Mouse (Mus musculus): ENCODE measurements around the gene Wdfy1.

Wdfy1 gene

DNA sequence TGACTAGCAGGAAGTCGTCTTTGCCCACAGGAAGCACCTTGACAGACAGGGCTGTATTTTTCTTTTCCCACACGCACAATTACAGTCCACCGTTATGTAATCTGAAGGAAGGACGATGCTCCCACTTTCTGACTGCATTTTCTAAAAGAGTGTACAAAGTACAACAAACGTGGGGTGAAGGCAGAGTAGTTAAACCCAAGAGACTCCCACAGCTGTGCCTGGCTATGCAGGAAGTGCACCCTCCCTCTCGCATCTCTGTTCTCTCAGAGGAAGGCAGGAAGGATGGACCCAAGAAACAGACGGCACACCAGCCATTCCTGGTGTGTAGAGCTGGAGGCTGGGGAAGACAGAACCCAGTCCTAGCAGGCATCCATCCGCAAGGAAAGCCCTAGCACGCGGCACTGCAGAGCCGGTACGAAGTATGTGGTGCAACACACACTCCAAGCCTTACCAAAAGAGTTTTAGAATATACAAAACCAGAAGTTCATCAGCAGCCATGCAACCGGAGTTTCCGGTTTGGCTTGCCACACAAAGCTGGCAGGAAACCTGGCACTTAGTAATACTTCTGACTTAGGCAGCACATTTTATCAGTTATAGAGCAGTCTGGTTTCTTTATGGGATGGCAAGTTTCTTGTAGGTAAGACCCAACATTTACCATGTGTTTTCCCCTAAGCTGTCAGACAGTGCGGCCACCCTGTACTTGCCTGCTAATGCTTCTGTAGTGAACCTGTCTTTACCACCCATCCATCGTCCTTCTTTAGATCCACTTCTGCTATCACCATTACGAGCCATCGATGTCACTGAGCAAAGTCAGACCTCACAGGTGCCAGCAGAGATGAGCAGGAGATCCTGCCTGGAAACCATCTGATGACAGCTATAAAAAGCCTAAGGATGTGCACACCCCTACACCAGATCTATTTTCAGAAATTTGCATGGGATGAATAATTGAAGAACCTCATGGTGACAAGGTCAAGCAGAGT is 64.5 kb downstream of the Wdfy1 start:
- DNase-seq (ENCODE audit: low read depth, low spot score), result no peak

GRCm38 (mm10) chr1:79710678-79711077 is 65.3 kb downstream of the Wdfy1 start:
- DNase-seq (ENCODE audit: low read depth, low spot score), result no peak

- no peak for DNase-seq (ENCODE audit: low read depth, low spot score)
Measured at GRCm38 (mm10) chr1:79710216-79710615, 65.7 kb downstream of the Wdfy1 start.

GRCm38 (mm10) chr1:79707383-79707782 is 68.6 kb downstream of the Wdfy1 start:
- no peak for DNase-seq (ENCODE audit: low read depth, low spot score)

GRCm38 (mm10) chr1:79706707-79707106 is 69.2 kb downstream of the Wdfy1 start:
- no peak for DNase-seq (ENCODE audit: low read depth, low spot score)

GRCm38 (mm10) chr1:79704672-79705071 is 71.3 kb downstream of the Wdfy1 start:
- no peak for DNase-seq (ENCODE audit: low read depth, low spot score)

DNA sequence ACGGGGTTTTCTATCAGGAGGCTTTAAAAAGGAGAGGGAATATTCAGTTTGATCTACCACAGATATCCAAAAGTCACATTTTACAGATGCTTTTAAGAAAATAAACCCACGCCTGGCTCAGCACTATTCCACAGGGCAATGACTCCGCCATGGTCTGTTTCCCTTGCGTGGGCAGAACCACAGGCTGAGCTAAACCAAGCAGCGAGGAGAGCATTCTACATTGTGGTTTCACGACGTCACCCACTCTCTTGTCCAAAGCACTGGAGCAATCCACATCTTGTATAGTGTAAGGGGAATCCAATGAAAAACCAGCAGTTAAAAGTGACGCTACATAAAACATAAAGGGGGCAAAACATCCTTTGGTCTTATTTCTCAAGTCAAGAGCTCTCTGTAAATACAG is 72.4 kb downstream of the Wdfy1 start:
- DNase-seq (ENCODE audit: low read depth, low spot score), result no peak

GRCm38 (mm10) chr1:79698506-79698905 is 77.4 kb downstream of the Wdfy1 start:
- no peak for DNase-seq (ENCODE audit: low read depth, low spot score)

- DNase-seq (ENCODE audit: low read depth, low spot score), result no peak
Measured at GRCm38 (mm10) chr1:79697382-79697781, 78.6 kb downstream of the Wdfy1 start.

DNA sequence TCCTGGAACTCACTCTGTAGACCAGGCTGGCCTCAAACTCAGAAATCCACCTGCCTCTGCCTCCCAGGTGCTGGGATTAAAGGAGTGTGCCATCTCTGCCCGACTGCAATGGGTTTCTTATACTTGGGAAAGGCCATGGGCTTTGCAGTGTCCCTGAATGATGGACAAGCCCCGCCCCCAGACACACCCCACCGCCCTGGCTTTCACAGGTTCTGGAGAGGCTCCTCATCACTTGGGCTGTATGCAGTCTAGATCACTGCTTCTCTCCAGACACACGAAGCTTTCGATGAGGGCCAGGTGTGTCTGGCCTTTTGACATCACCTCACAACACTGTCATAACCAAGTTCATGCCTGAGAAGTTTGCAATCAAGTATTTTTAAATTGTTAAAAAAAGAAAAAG is 79.0 kb downstream of the Wdfy1 start:
- no peak for DNase-seq (ENCODE audit: low read depth, low spot score)

- no peak for DNase-seq (ENCODE audit: low read depth, low spot score)
Measured at GRCm38 (mm10) chr1:79692482-79692881, 83.5 kb downstream of the Wdfy1 start.

- no peak for DNase-seq (ENCODE audit: low read depth, low spot score)
Measured at GRCm38 (mm10) chr1:79687254-79687653, 88.7 kb downstream of the Wdfy1 start.

- no peak for DNase-seq (ENCODE audit: low read depth, low spot score)
Measured at GRCm38 (mm10) chr1:79684027-79684426, 91.9 kb downstream of the Wdfy1 start.

DNA sequence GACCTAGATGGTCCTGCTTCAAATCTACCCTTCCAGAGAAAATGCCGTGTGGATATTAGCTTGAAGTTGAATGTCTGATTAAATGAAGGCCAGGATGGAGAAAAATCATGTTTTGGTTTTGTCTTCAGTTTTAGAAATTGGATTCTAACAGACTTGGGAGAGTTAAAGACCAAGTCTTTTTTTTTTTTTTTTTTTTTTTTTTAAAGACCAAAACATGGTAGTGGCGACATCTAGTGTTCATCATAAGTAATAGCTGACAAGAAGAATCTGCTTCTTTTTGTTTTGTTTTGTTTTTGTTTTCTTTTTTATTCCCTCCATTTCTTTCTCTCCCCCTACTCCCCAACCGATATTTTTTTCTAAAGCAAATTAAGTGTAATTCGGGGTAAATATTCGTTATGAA is 93.0 kb downstream of the Wdfy1 start:
- DNase-seq (ENCODE audit: low read depth, low spot score), result no peak

DNA sequence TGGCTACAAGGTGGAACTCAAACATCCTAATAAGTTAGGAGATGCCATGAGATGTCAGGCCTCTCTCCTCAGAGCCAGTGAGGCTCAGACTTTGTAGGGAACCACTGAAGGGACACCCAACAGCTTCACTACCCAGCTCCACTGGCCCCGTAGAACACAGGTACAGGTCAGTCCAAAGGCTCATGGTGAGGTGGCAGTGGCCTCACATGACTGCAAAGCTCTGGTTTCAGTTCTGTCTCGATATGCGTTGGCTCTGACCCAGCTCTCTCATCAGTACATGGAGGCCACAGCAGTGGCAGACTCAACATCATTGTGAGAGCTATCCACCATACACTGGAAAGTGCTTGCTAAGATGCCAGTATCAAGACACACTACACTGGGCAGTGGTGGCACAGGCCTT is 95.2 kb downstream of the Wdfy1 start:
- DNase-seq (ENCODE audit: low read depth, low spot score), result no peak

DNA sequence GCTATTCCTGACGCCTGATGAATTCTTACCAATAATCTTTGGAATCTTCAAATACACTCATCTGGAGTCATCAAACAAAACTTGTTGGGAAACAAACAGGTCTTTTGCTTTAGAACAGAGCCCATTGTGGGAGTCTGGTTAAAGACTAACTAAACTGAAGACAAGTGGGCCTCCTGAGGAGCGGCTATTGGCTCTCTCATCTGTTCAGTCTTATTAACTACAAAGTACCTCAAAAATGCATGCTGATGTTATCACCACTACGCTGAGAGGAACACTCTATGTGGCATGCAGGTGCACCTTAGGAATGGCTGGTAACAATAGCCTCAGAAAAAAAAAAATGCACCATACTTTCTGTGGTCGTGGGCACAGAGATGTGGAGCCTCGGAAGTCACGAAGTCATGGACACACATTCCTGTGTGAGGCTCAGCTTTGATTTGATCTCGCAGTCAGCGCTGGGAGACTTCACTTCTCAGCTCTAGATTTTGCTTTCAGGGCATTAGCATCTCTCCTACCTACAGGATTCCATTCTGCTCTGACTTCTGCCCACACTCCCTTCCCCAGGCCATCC is 97.7 kb downstream of the Wdfy1 start:
- no peak for DNase-seq (ENCODE audit: low read depth, low spot score)

GRCm38 (mm10) chr1:79675716-79676115 is 100.2 kb downstream of the Wdfy1 start:
- no peak for DNase-seq (ENCODE audit: low read depth, low spot score)

- DNase-seq (ENCODE audit: low read depth, low spot score), result peak; percentile 54
Measured at GRCm38 (mm10) chr1:79671543-79672337, 104.2 kb downstream of the Wdfy1 start, which contains the start of gene Ap1s3. Gene Ap1s3, minus strand, starts transcription at chr1:79671972.

DNA sequence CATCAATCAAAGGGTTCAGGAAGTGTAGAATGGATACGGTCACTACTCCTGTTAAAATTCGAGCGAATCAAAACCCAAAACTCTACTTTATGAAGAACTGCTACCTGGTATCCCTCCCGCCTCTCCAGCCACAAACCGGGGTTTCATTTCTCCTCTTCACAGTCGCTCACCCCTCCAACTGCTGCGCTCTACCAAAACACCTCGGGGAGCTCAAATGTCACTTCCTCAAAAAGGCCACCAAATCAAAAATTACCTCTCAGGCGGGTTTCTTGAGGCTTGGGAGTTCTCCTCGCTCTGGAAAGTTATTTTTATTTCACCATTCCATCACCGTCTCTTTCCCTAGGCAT is 104.8 kb downstream of the Wdfy1 start:
- DNase-seq (ENCODE audit: low read depth, low spot score), result no peak

DNA sequence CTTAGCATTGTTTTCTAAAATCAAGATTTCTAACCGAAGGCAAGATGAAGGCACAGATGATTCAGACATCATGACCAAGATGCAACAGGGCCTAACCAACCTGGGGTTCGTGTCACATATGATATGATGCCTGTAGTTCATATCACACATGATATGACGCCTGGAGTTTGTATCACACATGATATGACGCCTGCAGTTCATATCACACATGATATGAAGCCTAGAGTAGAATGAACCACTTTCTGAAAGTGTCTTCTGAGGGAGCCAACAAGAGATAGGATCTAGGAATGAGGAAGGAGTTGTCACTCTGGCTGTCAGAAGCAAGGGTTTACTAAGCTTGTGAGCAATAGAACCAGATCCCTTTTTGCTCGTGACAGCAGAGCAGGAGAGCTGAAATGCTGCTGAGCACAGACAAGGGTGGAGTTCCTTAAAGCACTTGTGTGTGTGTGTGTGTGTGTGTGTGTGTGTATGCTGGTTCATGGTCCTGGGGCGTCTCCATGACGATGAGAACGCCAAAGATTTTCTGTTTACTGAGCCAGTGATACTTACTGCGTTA is 106.4 kb downstream of the Wdfy1 start:
- no peak for DNase-seq (ENCODE audit: low read depth, low spot score)

GRCm38 (mm10) chr1:79664911-79665310 is 111.0 kb downstream of the Wdfy1 start:
- no peak for DNase-seq (ENCODE audit: low read depth, low spot score)

DNA sequence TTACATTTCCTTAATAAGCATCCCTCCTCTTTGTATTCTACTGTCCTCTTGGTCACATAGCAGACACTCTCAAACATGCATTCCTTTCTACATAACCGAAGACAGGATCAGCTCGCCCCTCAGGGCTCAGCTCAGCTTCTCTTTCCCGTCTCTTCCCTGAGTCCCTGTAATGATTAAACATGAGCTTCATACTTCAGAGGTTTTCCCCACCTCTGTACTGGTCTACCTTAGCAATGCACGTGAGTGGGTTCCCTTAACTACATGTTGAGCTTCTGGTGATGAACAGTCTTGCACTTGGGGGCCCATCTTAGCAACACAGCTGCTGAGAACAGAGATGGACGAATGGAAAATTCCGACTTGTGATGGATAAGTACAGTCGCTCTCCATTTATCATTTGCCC is 116.3 kb downstream of the Wdfy1 start:
- no peak for DNase-seq (ENCODE audit: low read depth, low spot score)
